Mouse (Mus musculus) forebrain, embryonic 12.5 days (tissue): ENCODE data around the gene 9130019O22Rik. TPM values are rescaled to one million over a fixed set of nuclear protein-coding genes. Genes with fewer than 3 reads are reported as not detected.
"Not testable (repeated sequence)": the region's sequence is repeated elsewhere in the genome, so short reads cannot be mapped to it uniquely, and the experiment has no call there.

Source experiments
- ATAC-seq: fragments of 200-750 bp; cut with Nextera tagmentation; 2 replicates; pipeline ENCODE4 v1.8.0; 2017; ENCODE audit warnings: moderate TSS enrichment; ENCODE audit not compliant: low FRiP score
- H3K27ac ChIP-seq: fragments of 300-500 bp; sonication (generic); 2 replicates; pipeline ENCODE4 v1.5.1; 2016; ENCODE audit warnings: mild to moderate bottlenecking
- H3K27me3 ChIP-seq: fragments of 300-500 bp; sonication (generic); 2 replicates; pipeline ENCODE4 v1.6.1; 2016; ENCODE audit warnings: mild to moderate bottlenecking
- H3K36me3 ChIP-seq: fragments of 300-500 bp; sonication (generic); replicated peaks from 2 replicates; pipeline ENCODE4 v1.6.1; 2016; ENCODE audit warnings: mild to moderate bottlenecking
- H3K4me1 ChIP-seq: fragments of 300-500 bp; sonication (generic); 2 replicates; pipeline ENCODE4 v1.6.1; 2016
- H3K4me2 ChIP-seq: fragments of 300-500 bp; sonication (generic); 2 replicates; pipeline ENCODE4 v1.6.1; 2016; ENCODE audit warnings: mild to moderate bottlenecking, moderate library complexity
- H3K4me3 ChIP-seq: fragments of 300-500 bp; sonication (generic); replicated peaks from 2 replicates; pipeline ENCODE4 v1.5.1; 2016; ENCODE audit warnings: mild to moderate bottlenecking
- H3K9ac ChIP-seq: fragments of 300-500 bp; sonication (generic); 2 replicates; pipeline ENCODE4 v1.6.1; 2016; ENCODE audit warnings: mild to moderate bottlenecking
- H3K9me3 ChIP-seq: fragments of 300-500 bp; sonication (generic); 2 replicates; pipeline ENCODE4 v1.6.1; 2016
- WGBS: fragments of 180-500 bp; shearing (Covaris S2); methylation state at CpG from one replicate; pipeline ENCODE4 v1.1.7; 2016; 5-methylcytosine and 5-hydroxymethylcytosine counted together
- polyA plus RNA-seq: library from polyadenylated mRNA; unstranded; fragments of >200 nt; fragmentation: Nextera tagmentation; extraction: Ambion mirVana; gene quantifications from 2 replicates; pipeline ENCODE4 v1.2.1, GENCODE M21; 2016

Gene 9130019O22Rik
- polyA plus RNA-seq, 1 experiment from 2014 or later: 5.2 TPM

- Histone ChIP-seq H3K36me3 (peaks cover 29% of the 10 kb centered on the region), H3K4me1 (peaks cover 19% of the 10 kb centered on the region), H3K4me3 (peak within 1 kb of the TSS; percentile 87), H3K4me2 (peak within 1 kb of the TSS; percentile 87), H3K9me3 (no peaks in the 10 kb centered on the region), H3K27ac (peak within 1 kb of the TSS; percentile 83), H3K9ac (peak within 1 kb of the TSS; percentile 93), H3K27me3 (0 out of 2 replicates have a peak, but pooled peaks cover 4% of the 10 kb centered on the region)
- under 1% methylated on average over 66 of the region's 76 CpGs for WGBS
- peak; percentile 93 for ATAC-seq
Measured at GRCm38 (mm10) chr7:127345512-127346325, 41.2 kb downstream of the 9130019O22Rik start, which contains the start of gene Zfp768. Gene Zfp768 (minus strand): TSS chr7:127345589.

GRCm38 (mm10) chr7:127345092-127345491 lies 41.9 kb downstream of the 9130019O22Rik start:
- peak overlapping the region; percentile 83 for H3K27ac ChIP-seq
- peak; percentile 34 for ATAC-seq
- WGBS: under 1% methylated on average over 41 of the region's 42 CpGs

GRCm38 (mm10) chr7:127344371-127344770 lies 42.6 kb downstream of the 9130019O22Rik start:
- no peak for ATAC-seq
- WGBS: 91% methylated on average over 8 of the region's 8 CpGs
- peak overlapping the region; percentile 87 for H3K4me3 ChIP-seq
- peak overlapping the region; percentile 93 for H3K9ac ChIP-seq
- H3K36me3 ChIP-seq: peaks cover 29% of the 10 kb centered on the region
- no peaks in the 10 kb centered on the region for H3K9me3 ChIP-seq
- 0 out of 2 replicates have a peak, but pooled peaks cover 4% of the 10 kb centered on the region for H3K27me3 ChIP-seq
- no peak overlapping the region for H3K27ac ChIP-seq
- H3K4me2 ChIP-seq: peak overlapping the region; percentile 87
- peaks cover 19% of the 10 kb centered on the region for H3K4me1 ChIP-seq

More at GRCm38 (mm10) chr7:127345092-127345491, 41.9 kb downstream of the 9130019O22Rik start:
- 0 out of 2 replicates have a peak, but pooled peaks cover 4% of the 10 kb centered on the region for H3K27me3 ChIP-seq
- peaks cover 19% of the 10 kb centered on the region for H3K4me1 ChIP-seq
- peak overlapping the region; percentile 87 for H3K4me3 ChIP-seq
- peak overlapping the region; percentile 93 for H3K9ac ChIP-seq
- peaks cover 29% of the 10 kb centered on the region for H3K36me3 ChIP-seq
- H3K4me2 ChIP-seq: peak overlapping the region; percentile 87
- no peaks in the 10 kb centered on the region for H3K9me3 ChIP-seq

- no peak overlapping the region for H3K4me3 ChIP-seq
- WGBS: 95% methylated on average over 38 of the region's 38 CpGs
- H3K4me1 ChIP-seq: peaks cover 19% of the 10 kb centered on the region
- H3K4me2 ChIP-seq: no peak overlapping the region
- no peaks in the 10 kb centered on the region for H3K9me3 ChIP-seq
- H3K9ac ChIP-seq: no peak overlapping the region
- ATAC-seq: no peak
- no peak overlapping the region for H3K27ac ChIP-seq
- H3K36me3 ChIP-seq: peaks cover 29% of the 10 kb centered on the region
- 0 out of 2 replicates have a peak, but pooled peaks cover 4% of the 10 kb centered on the region for H3K27me3 ChIP-seq
Measured at GRCm38 (mm10) chr7:127343351-127344019, 43.5 kb downstream of the 9130019O22Rik start.

GRCm38 (mm10) chr7:127342888-127343287 lies 44.1 kb downstream of the 9130019O22Rik start:
- H3K4me3 ChIP-seq: no peak overlapping the region
- no peak overlapping the region for H3K27ac ChIP-seq
- H3K4me1 ChIP-seq: peaks cover 19% of the 10 kb centered on the region
- H3K4me2 ChIP-seq: no peak overlapping the region
- ATAC-seq: no peak
- no peak overlapping the region for H3K9ac ChIP-seq
- 0 out of 2 replicates have a peak, but pooled peaks cover 4% of the 10 kb centered on the region for H3K27me3 ChIP-seq
- 97% methylated on average over 7 of the region's 7 CpGs for WGBS
- H3K36me3 ChIP-seq: peaks cover 29% of the 10 kb centered on the region
- H3K9me3 ChIP-seq: no peaks in the 10 kb centered on the region

GRCm38 (mm10) chr7:127342332-127342731 lies 44.6 kb downstream of the 9130019O22Rik start:
- H3K4me1 ChIP-seq: peaks cover 19% of the 10 kb centered on the region
- 0 out of 2 replicates have a peak, but pooled peaks cover 1% of the 10 kb centered on the region for H3K27me3 ChIP-seq
- H3K9ac ChIP-seq: no peak overlapping the region
- no peaks in the 10 kb centered on the region for H3K9me3 ChIP-seq
- no peak overlapping the region for H3K4me2 ChIP-seq
- WGBS: 63% methylated on average over 4 of the region's 4 CpGs
- peaks cover 29% of the 10 kb centered on the region for H3K36me3 ChIP-seq
- H3K4me3 ChIP-seq: no peak overlapping the region
- no peak for ATAC-seq
- H3K27ac ChIP-seq: no peak overlapping the region

GRCm38 (mm10) chr7:127341861-127342260 lies 45.1 kb downstream of the 9130019O22Rik start:
- H3K27ac ChIP-seq, H3K4me2 ChIP-seq, ATAC-seq, H3K9ac ChIP-seq, H3K4me3 ChIP-seq, H3K9me3 ChIP-seq, H3K27me3 ChIP-seq: not testable (repeated sequence)
- peaks cover 29% of the 10 kb centered on the region for H3K36me3 ChIP-seq
- 90% methylated on average over 6 of the region's 6 CpGs for WGBS
- H3K4me1 ChIP-seq: peaks cover 18% of the 10 kb centered on the region

GRCm38 (mm10) chr7:127341356-127341755 lies 45.6 kb downstream of the 9130019O22Rik start:
- Histone ChIP-seq H3K9ac (no peak overlapping the region; the same call in 1 of the 2 replicates), H3K9me3 (no peaks in the 10 kb centered on the region), H3K27me3 (no peaks in the 10 kb centered on the region), H3K36me3 (peaks cover 29% of the 10 kb centered on the region), H3K27ac (no peak overlapping the region), H3K4me2 (no peak overlapping the region), H3K4me3 (no peak overlapping the region), H3K4me1 (peaks cover 13% of the 10 kb centered on the region)
- WGBS: 98% methylated on average over 8 of the region's 8 CpGs
- ATAC-seq: no peak

- Histone ChIP-seq H3K4me3 (no peak overlapping the region), H3K4me1 (no peaks in the 10 kb centered on the region), H3K36me3 (peaks cover 14% of the 10 kb centered on the region), H3K4me2 (no peak overlapping the region), H3K9me3 (no peaks in the 10 kb centered on the region), H3K27me3 (no peaks in the 10 kb centered on the region), H3K9ac (no peak overlapping the region), H3K27ac (no peak overlapping the region)
- no peak for ATAC-seq
- WGBS: 82% methylated on average over 4 of the region's 4 CpGs
Measured at GRCm38 (mm10) chr7:127337636-127338035, 49.3 kb downstream of the 9130019O22Rik start.

- WGBS: 87% methylated on average over 4 of the region's 4 CpGs
- Histone ChIP-seq H3K9ac (no peak overlapping the region), H3K4me2 (no peak overlapping the region), H3K4me3 (no peak overlapping the region), H3K9me3 (no peaks in the 10 kb centered on the region), H3K27ac (no peak overlapping the region), H3K27me3 (no peaks in the 10 kb centered on the region), H3K36me3 (no peaks in the 10 kb centered on the region), H3K4me1 (no peaks in the 10 kb centered on the region)
- no peak for ATAC-seq
Measured at GRCm38 (mm10) chr7:127335604-127336003, 51.4 kb downstream of the 9130019O22Rik start.

- Histone ChIP-seq H3K27ac (no peak overlapping the region), H3K4me1 (no peaks in the 10 kb centered on the region), H3K4me3 (no peak overlapping the region), H3K36me3 (no peaks in the 10 kb centered on the region), H3K27me3 (no peaks in the 10 kb centered on the region), H3K9me3 (no peaks in the 10 kb centered on the region), H3K9ac (no peak overlapping the region), H3K4me2 (no peak overlapping the region)
- ATAC-seq: no peak
- WGBS: 83% methylated on average over 6 of the region's 6 CpGs
Measured at GRCm38 (mm10) chr7:127333240-127333639, 53.7 kb downstream of the 9130019O22Rik start.
